Mouse (Mus musculus) liver, embryonic 12.5 days (tissue): ENCODE measurements around the gene Ndst4. TPM values are rescaled to one million over a fixed set of nuclear protein-coding genes. Genes with fewer than 3 reads are reported as not detected.

Source experiments
- ATAC-seq: fragments of 200-750 bp; cut with Nextera tagmentation; 2 replicates; pipeline ENCODE4 v1.8.0; 2017; ENCODE audit warnings: moderate number of reproducible peaks, mild to moderate bottlenecking, moderate library complexity
- H3K27ac ChIP-seq: fragments of 300-500 bp; sonication (generic); 2 replicates; pipeline ENCODE4 v1.5.1; 2016; ENCODE audit warnings: mild to moderate bottlenecking
- H3K27me3 ChIP-seq: fragments of 300-500 bp; sonication (generic); replicated peaks from 2 replicates; pipeline ENCODE4 v1.6.1; 2016; ENCODE audit warnings: mild to moderate bottlenecking, moderate library complexity
- H3K36me3 ChIP-seq: fragments of 300-500 bp; sonication (generic); 2 replicates; pipeline ENCODE4 v1.6.1; 2016; ENCODE audit warnings: mild to moderate bottlenecking, moderate library complexity
- H3K4me1 ChIP-seq: fragments of 300-500 bp; sonication (generic); 2 replicates; pipeline ENCODE4 v1.6.1; 2016
- H3K4me2 ChIP-seq: fragments of 300-500 bp; sonication (generic); 2 replicates; pipeline ENCODE4 v1.6.1; 2016; ENCODE audit warnings: mild to moderate bottlenecking, moderate library complexity
- H3K4me3 ChIP-seq: fragments of 300-500 bp; sonication (generic); 2 replicates; pipeline ENCODE4 v1.5.1; 2016; ENCODE audit warnings: mild to moderate bottlenecking, moderate library complexity
- H3K9ac ChIP-seq: fragments of 300-500 bp; sonication (generic); 2 replicates; pipeline ENCODE4 v1.6.1; 2016; ENCODE audit warnings: mild to moderate bottlenecking, moderate library complexity
- H3K9me3 ChIP-seq: fragments of 300-500 bp; sonication (generic); replicated peaks from 2 replicates; pipeline ENCODE4 v1.6.1; 2016; ENCODE audit warnings: mild to moderate bottlenecking, moderate library complexity
- WGBS: fragments of 180-500 bp; shearing (Covaris S2); methylation state at CpG from one replicate; pipeline ENCODE4 v1.1.7; 2016; ENCODE audit not compliant: insufficient replicate concordance; 5-methylcytosine and 5-hydroxymethylcytosine counted together
- polyA plus RNA-seq: library from polyadenylated mRNA; unstranded; fragments of >200 nt; fragmentation: Nextera tagmentation; extraction: Ambion mirVana; gene quantifications from 2 replicates; pipeline ENCODE4 v1.2.1, GENCODE M21; 2016

Gene Ndst4
- polyA plus RNA-seq, 1 experiment from 2014 or later = not detected

- Histone ChIP-seq H3K4me3 (no peak overlapping the region), H3K9me3 (no peaks in the 10 kb centered on the region), H3K4me1 (no peaks in the 10 kb centered on the region), H3K9ac (no peak overlapping the region), H3K27ac (no peak overlapping the region), H3K4me2 (no peak overlapping the region), H3K27me3 (no peaks in the 10 kb centered on the region), H3K36me3 (no peaks in the 10 kb centered on the region)
- WGBS = 55% methylated on average over 2 of the region's 2 CpGs
- ATAC-seq = no peak
Measured at GRCm38 (mm10) chr3:125660884-125661532, 257.1 kb downstream of the Ndst4 start.

- Histone ChIP-seq H3K4me3 (no peak overlapping the region), H3K9ac (no peak overlapping the region), H3K36me3 (no peaks in the 10 kb centered on the region), H3K27ac (no peak overlapping the region), H3K27me3 (no peaks in the 10 kb centered on the region), H3K9me3 (no peaks in the 10 kb centered on the region), H3K4me2 (no peak overlapping the region), H3K4me1 (no peaks in the 10 kb centered on the region)
- ATAC-seq = no peak
- 58% methylated on average over 9 of the region's 9 CpGs for WGBS
Measured at GRCm38 (mm10) chr3:125673997-125674794, 270.3 kb downstream of the Ndst4 start.

GRCm38 (mm10) chr3:125675211-125675896 lies 271.5 kb downstream of the Ndst4 start:
- ATAC-seq = no peak
- Histone ChIP-seq H3K27ac (no peak overlapping the region), H3K27me3 (no peaks in the 10 kb centered on the region), H3K9me3 (no peaks in the 10 kb centered on the region), H3K4me1 (no peaks in the 10 kb centered on the region), H3K4me2 (no peak overlapping the region), H3K36me3 (no peaks in the 10 kb centered on the region), H3K9ac (no peak overlapping the region), H3K4me3 (no peak overlapping the region)
- 64% methylated on average over 6 of the region's 6 CpGs for WGBS

GRCm38 (mm10) chr3:125678924-125679323 lies 275.0 kb downstream of the Ndst4 start:
- 71% methylated on average over 9 of the region's 9 CpGs for WGBS
- Histone ChIP-seq H3K27ac (no peak overlapping the region), H3K4me1 (no peaks in the 10 kb centered on the region), H3K27me3 (no peaks in the 10 kb centered on the region), H3K9me3 (no peaks in the 10 kb centered on the region), H3K4me3 (no peak overlapping the region), H3K36me3 (no peaks in the 10 kb centered on the region), H3K9ac (no peak overlapping the region), H3K4me2 (no peak overlapping the region)
- no peak for ATAC-seq

- Histone ChIP-seq H3K4me2 (no peak overlapping the region), H3K9ac (no peak overlapping the region), H3K4me3 (no peak overlapping the region), H3K4me1 (no peaks in the 10 kb centered on the region), H3K27me3 (no peaks in the 10 kb centered on the region), H3K36me3 (no peaks in the 10 kb centered on the region), H3K9me3 (no peaks in the 10 kb centered on the region), H3K27ac (no peak overlapping the region)
- no peak for ATAC-seq
- 61% methylated on average over 8 of the region's 8 CpGs for WGBS
Measured at GRCm38 (mm10) chr3:125683460-125684230, 279.8 kb downstream of the Ndst4 start.

- no peak for ATAC-seq
- no peak overlapping the region for H3K4me2 ChIP-seq
- WGBS = 68% methylated on average over 1 of the region's 1 CpGs
- H3K4me1 ChIP-seq = no peaks in the 10 kb centered on the region
- H3K4me3 ChIP-seq = no peak overlapping the region
- no peaks in the 10 kb centered on the region for H3K36me3 ChIP-seq
- H3K27me3 ChIP-seq = no peaks in the 10 kb centered on the region
- no peak overlapping the region for H3K27ac ChIP-seq
- no peaks in the 10 kb centered on the region for H3K9me3 ChIP-seq
- no peak overlapping the region for H3K9ac ChIP-seq
Measured at GRCm38 (mm10) chr3:125684583-125684982, 280.7 kb downstream of the Ndst4 start.

GRCm38 (mm10) chr3:125687601-125688000 lies 283.7 kb downstream of the Ndst4 start:
- no peak overlapping the region for H3K27ac ChIP-seq
- H3K27me3 ChIP-seq = no peaks in the 10 kb centered on the region
- H3K4me3 ChIP-seq = no peak overlapping the region
- H3K4me2 ChIP-seq = no peak overlapping the region
- 38% methylated on average over 2 of the region's 2 CpGs for WGBS
- H3K36me3 ChIP-seq = no peaks in the 10 kb centered on the region
- no peak for ATAC-seq
- no peak overlapping the region for H3K9ac ChIP-seq
- H3K4me1 ChIP-seq = no peaks in the 10 kb centered on the region
- no peaks in the 10 kb centered on the region for H3K9me3 ChIP-seq

- WGBS = 68% methylated on average over 1 of the region's 1 CpGs
- Histone ChIP-seq H3K4me1 (no peaks in the 10 kb centered on the region), H3K36me3 (no peaks in the 10 kb centered on the region), H3K27me3 (no peaks in the 10 kb centered on the region), H3K9me3 (no peaks in the 10 kb centered on the region), H3K4me3 (no peak overlapping the region), H3K4me2 (no peak overlapping the region), H3K9ac (no peak overlapping the region), H3K27ac (no peak overlapping the region)
- no peak for ATAC-seq
Measured at GRCm38 (mm10) chr3:125690948-125691347, 287.1 kb downstream of the Ndst4 start.

GRCm38 (mm10) chr3:125722953-125723352 lies 319.1 kb downstream of the Ndst4 start:
- H3K9me3 ChIP-seq = no peaks in the 10 kb centered on the region
- no peak overlapping the region for H3K4me2 ChIP-seq
- 70% methylated on average over 2 of the region's 2 CpGs for WGBS
- no peak overlapping the region for H3K4me3 ChIP-seq
- H3K27ac ChIP-seq = no peak overlapping the region
- H3K4me1 ChIP-seq = no peaks in the 10 kb centered on the region
- no peak for ATAC-seq
- H3K9ac ChIP-seq = no peak overlapping the region
- no peaks in the 10 kb centered on the region for H3K36me3 ChIP-seq
- no peaks in the 10 kb centered on the region for H3K27me3 ChIP-seq

- 51% methylated on average over 2 of the region's 2 CpGs for WGBS
- Histone ChIP-seq H3K27ac (no peak overlapping the region), H3K9ac (no peak overlapping the region), H3K4me2 (no peak overlapping the region), H3K4me1 (no peaks in the 10 kb centered on the region), H3K4me3 (no peak overlapping the region), H3K36me3 (no peaks in the 10 kb centered on the region), H3K27me3 (no peaks in the 10 kb centered on the region), H3K9me3 (no peaks in the 10 kb centered on the region)
- ATAC-seq = no peak
Measured at GRCm38 (mm10) chr3:125734945-125735344, 331.1 kb downstream of the Ndst4 start.

GRCm38 (mm10) chr3:125744468-125745141 lies 340.7 kb downstream of the Ndst4 start:
- Histone ChIP-seq H3K27ac (no peak overlapping the region), H3K4me3 (no peak overlapping the region), H3K9me3 (no peaks in the 10 kb centered on the region), H3K4me2 (no peak overlapping the region), H3K27me3 (no peaks in the 10 kb centered on the region), H3K4me1 (no peaks in the 10 kb centered on the region), H3K36me3 (no peaks in the 10 kb centered on the region), H3K9ac (no peak overlapping the region)
- WGBS = 59% methylated on average over 3 of the region's 3 CpGs
- no peak for ATAC-seq
